Mouse (Mus musculus) cerebellum, adult 2 months (tissue): Measurements from ENCODE around the gene Hoxd11. TPM values are rescaled to one million over a fixed set of nuclear protein-coding genes. Genes with fewer than 3 reads are reported as not detected.

ENCODE experiments used
- DNase-seq, 2 experiments: peaks; one replicate each; pipeline ENCODE4 v3.0.0; 2021
- H3K27ac ChIP-seq: fragments of 200-500 bp; 2 replicates; pipeline ENCODE4 v1.5.1; 2012; ENCODE audit warnings: low read length, control low read depth, inconsistent platforms; ENCODE audit not compliant: insufficient read depth
- H3K27me3 ChIP-seq: fragments of 200-500 bp; 2 replicates; pipeline ENCODE4 v1.6.1; 2012; ENCODE audit warnings: inconsistent platforms, mild to moderate bottlenecking, low read length, moderate library complexity; ENCODE audit not compliant: control insufficient read depth, insufficient read depth
- H3K4me1 ChIP-seq: fragments of 200-500 bp; 2 replicates; pipeline ENCODE4 v1.6.1; 2011; ENCODE audit warnings: low read length; ENCODE audit not compliant: control insufficient read depth, insufficient read depth
- H3K4me3 ChIP-seq: fragments of 200-500 bp; replicated peaks from 2 replicates; pipeline ENCODE3; 2011; ENCODE audit warnings: mild to moderate bottlenecking, low read depth, low read length, control low read depth; ENCODE audit not compliant: insufficient read depth
- CTCF ChIP-seq: fragments of 200-500 bp; IDR thresholded peaks from 2 replicates; pipeline ENCODE4 v1.5.1; 2011; ENCODE audit warnings: low read depth, mild to moderate bottlenecking, control low read depth, low read length, moderate library complexity, borderline replicate concordance; ENCODE audit not compliant: insufficient read depth
- POLR2A ChIP-seq: fragments of 200-500 bp; IDR thresholded peaks from 2 replicates; pipeline ENCODE4 v1.6.1; 2011; ENCODE audit warnings: low read length, control low read depth, borderline replicate concordance; ENCODE audit not compliant: insufficient read depth
- whole genome bisulfite sequencing: fragments of 180-500 bp; shearing (Covaris S2); methylation state at CpG from one replicate; pipeline ENCODE4 v1.1.7; 2018; 5-methylcytosine and 5-hydroxymethylcytosine counted together
- polyA plus RNA-seq: library from polyadenylated mRNA; depleted of rRNA; stranded (reverse); fragments of >200 nt; gene quantifications from 2 replicates; pipeline ENCODE4 v1.2.3, GENCODE M21; 2012

Gene Hoxd11
- polyA plus RNA-seq, 1 experiment, result not detected

DNA sequence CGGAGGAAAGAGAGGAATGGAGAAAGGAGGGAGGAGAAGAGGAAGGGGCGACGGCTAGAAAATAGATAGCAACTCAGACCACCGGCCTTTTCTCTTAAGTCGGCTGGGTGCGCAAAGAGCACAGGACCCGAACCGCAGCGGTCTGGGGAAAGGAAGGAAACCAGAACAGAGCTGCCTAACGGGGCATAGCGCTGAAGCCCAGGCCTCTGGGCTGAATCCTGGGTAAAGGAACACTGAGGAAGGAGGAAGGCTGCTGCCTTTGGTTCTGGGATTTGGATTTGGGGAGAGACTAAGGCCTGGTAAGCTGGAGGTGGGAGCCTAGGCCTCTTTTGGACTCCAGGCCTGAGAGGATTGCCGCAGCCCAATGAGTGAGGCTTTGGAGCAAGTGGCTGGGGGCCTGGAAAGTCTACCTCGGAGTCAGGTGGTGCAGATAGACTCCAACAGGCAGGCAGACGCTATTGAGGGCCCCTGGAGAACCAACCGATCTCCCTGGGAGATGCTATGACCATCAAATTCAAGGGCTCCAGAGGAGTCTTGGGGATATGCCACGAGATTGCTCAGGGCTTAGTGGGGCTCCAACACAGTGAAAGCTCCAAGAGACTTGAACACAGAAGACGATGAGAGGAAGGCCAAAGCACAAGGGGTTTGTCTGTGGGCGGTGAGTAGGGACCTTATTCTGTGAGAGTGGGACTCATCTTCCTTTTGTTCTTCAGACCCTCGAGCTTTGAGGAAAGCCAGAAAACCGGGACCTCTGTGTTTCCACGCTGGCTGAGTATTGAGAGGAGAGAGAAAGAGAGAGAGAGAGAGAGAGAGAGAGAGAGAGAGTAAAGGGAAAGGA lies 1.4 kb downstream of the Hoxd11 start:
- Histone ChIP-seq H3K4me3 (no peak overlapping the region), H3K27ac (no peak overlapping the region), H3K27me3 (peaks cover 17% of the 10 kb centered on the region; the same call in 1 of the 2 replicates), H3K4me1 (no peaks in the 10 kb centered on the region)
- no peak for DNase-seq
- 3% methylated on average over 21 of the region's 21 CpGs for WGBS
- TF ChIP-seq CTCF, result no peak
- TF ChIP-seq POLR2A, result no peak

DNA sequence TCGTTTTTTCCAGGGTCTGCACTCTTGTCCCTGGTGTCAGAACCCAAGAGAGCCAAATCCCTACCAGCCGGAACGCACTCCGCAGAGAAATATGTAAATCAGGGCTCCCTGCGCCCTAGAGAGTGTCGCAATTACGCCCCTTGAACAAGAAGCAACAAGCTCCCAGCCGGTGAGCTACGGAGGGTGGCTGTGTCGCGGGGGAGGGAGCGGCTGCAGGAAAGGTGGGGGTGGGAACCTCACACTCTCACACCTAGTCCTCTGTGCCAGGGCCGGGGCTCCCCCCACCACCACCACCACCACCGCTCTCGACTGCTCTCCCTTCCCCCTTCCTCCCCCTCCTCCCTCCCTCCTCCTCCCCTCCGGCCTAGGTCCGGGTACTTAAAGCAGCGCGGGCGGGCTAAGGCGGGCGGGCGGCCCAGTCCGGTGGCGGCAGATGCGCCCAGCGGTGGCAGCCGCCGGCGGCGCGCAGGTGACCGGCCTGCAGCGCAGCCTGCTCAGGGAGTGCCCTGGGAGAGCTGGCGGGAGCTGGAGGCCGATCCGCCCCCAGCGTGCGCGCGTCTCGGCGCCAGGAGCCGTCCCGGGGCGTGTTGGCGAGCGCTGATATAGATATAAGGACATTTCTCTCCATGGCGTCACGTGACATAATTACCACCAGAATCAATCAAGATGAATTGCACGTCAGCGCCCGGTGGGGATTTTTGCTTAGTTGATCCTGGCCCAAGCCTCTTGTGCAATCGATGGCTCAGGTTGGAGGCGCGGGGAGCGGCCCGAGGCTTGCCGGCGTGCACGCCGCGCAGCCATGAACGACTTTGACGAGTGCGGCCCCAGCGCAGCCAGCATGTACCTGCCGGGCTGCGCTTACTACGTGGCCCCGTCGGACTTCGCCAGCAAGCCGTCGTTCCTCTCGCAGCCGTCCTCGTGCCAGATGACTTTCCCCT lies 2.5 kb downstream of the Hoxd11 start:
- WGBS, result 1% methylated on average over 78 of the region's 78 CpGs
- DNase-seq, result no peak
- Histone ChIP-seq H3K4me1 (no peaks in the 10 kb centered on the region), H3K4me3 (no peak overlapping the region), H3K27ac (no peak overlapping the region), H3K27me3 (peaks cover 15% of the 10 kb centered on the region; the same call in 1 of the 2 replicates)
- TF ChIP-seq POLR2A (no peak), CTCF (no peak)

DNA sequence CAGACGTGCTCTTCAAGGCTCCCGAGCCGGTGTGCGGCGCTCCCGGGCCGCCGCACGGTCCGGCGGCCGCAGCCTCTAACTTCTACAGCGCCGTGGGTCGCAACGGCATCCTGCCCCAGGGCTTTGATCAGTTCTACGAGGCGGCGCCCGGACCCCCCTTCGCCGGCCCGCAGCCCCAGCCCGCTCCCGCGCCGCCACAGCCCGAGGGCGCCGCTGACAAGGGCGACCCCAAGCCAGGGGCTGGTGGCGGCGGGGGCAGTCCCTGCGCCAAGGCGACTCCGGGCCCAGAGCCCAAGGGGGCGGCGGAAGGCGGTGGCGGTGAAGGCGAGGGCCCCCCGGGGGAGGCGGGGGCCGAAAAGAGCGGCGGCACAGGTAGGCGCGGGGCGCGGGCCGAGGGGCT lies 3.4 kb downstream of the Hoxd11 start:
- 2% methylated on average over 51 of the region's 51 CpGs for WGBS
- no peak for TF ChIP-seq CTCF
- no peak for TF ChIP-seq POLR2A
- Histone ChIP-seq H3K27me3 (peaks cover 19% of the 10 kb centered on the region; the same call in 1 of the 2 replicates), H3K4me1 (no peaks in the 10 kb centered on the region), H3K4me3 (no peak overlapping the region), H3K27ac (no peak overlapping the region)
- DNase-seq, result no peak

DNA sequence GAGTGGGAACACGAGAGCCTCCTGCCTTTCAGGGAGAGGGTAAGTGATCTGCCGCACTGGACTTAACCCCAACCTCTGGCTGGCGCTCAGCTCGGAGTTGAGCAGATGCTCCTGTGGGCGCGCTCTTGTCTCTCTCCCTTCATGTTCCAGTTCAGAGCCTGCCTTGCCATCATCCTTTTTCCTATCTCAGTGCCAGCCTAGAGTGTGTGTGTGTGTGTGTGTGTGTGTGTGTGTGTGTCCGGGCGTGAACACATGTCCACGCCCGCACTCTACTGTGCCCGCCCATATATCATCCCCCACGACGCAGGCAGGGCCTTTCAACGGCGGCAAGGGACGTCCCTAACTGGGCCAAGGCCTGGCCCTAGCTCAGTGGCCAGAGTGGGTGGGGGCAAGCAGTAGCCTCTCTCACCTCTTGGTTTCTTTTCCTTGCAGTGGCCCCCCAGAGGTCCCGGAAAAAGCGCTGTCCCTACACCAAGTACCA lies 4.2 kb downstream of the Hoxd11 start:
- no peak overlapping the region for H3K4me3 ChIP-seq
- WGBS, result 3% methylated on average over 18 of the region's 18 CpGs
- H3K4me1 ChIP-seq, result no peaks in the 10 kb centered on the region
- DNase-seq, result no peak
- peaks cover 20% of the 10 kb centered on the region; the same call in 1 of the 2 replicates for H3K27me3 ChIP-seq
- TF ChIP-seq POLR2A, result no peak
- no peak for TF ChIP-seq CTCF
- no peak overlapping the region for H3K27ac ChIP-seq

DNA sequence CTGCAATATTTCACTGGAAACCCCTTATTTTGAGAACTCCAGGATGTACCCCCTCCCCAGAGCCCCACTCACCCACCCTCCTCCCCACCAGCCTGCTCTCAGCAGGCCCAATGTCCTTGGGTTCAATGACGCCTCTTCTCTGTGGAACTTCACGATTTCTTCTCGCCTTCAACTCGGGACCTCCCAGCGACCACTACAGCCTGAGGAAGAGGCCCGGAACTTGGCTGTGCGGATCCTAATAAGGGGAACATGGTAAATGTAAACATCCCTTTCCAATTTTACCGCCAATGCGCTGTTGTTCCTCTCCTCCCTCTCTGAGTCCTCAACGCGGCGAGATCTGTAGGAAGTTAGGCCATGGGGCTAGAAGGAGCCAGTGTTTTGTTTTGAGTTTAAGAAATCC lies 4.7 kb downstream of the Hoxd11 start:
- DNase-seq, result no peak
- Histone ChIP-seq H3K4me3 (no peak overlapping the region), H3K27ac (no peak overlapping the region), H3K4me1 (no peaks in the 10 kb centered on the region), H3K27me3 (peaks cover 18% of the 10 kb centered on the region; the same call in 1 of the 2 replicates)
- TF ChIP-seq POLR2A (no peak), CTCF (no peak)
- 3% methylated on average over 12 of the region's 12 CpGs for WGBS

DNA sequence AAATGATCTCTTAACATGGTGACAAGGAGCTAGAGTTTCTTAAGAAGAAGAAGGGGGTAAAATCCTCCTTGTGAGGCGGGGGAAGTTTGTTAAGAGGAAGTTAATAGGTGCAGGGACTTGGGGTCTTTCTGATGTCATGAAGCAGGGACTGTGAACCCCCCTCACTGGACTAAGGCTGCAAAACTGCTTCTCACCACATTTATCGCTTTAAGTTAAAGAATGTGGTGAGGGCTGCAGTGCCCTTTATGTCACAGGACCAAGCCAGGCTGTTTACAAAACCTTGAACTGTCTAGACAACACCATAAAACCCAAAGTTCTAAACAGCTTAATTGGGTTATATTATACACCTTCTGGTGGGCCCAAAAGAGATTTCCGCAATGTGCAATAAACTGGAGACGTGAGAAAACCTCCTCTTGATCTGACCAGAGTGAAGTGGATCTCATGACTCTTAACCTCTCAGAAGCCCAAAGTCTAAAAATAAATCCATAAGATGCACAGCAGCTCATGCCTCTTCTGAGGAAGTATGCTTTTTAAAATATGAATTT lies 5.8 kb downstream of the Hoxd11 start:
- TF ChIP-seq CTCF, result no peak
- TF ChIP-seq POLR2A, result no peak
- Histone ChIP-seq H3K27me3 (peaks cover 18% of the 10 kb centered on the region; the same call in 1 of the 2 replicates), H3K4me1 (no peaks in the 10 kb centered on the region), H3K4me3 (no peak overlapping the region), H3K27ac (no peak overlapping the region)
- 15% methylated on average over 4 of the region's 4 CpGs for WGBS
- DNase-seq, result no peak

DNA sequence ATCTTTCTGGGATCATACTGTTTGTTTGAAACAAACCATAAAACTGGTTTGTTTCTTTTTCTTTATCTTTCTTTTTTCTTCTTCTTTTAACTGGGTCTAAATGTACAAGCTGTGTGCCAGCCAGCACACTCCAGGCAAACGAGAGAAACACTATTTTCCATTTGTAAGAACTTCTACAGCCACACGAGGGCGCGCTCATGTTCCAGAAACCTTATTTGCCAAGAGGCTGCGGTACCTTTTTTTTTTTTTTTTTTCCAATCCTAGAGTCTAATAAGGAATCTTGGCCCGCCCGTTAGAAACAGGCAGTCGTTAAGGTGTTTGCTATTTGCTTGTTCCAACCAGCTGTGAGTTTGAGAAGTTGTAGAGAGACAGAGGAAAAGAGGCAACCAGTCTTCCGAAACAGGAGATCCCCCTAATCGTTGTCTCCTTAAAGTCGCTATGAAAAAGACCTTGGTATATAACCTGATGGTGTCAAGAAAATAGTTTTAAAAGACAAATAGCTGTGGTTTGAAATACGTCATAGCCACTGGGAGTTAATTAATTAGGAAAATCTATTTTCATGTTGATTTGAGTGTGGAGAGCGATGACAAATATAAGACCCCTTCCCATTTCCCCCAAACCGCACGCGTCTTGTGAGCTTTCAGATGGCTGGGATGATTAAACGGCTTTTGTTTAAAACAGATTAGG lies 7.1 kb downstream of the Hoxd11 start:
- Histone ChIP-seq H3K27ac (no peak overlapping the region), H3K4me3 (no peak overlapping the region), H3K27me3 (peaks cover 21% of the 10 kb centered on the region; the same call in 1 of the 2 replicates), H3K4me1 (no peaks in the 10 kb centered on the region)
- DNase-seq, result no peak
- 9% methylated on average over 17 of the region's 17 CpGs for WGBS
- TF ChIP-seq CTCF (peak; percentile 15; the same call in 1 of the 2 replicates), POLR2A (no peak)
